Mouse (Mus musculus): ENCODE measurements at regions not wholly inside any gene's neighbourhood (a gene's known extent, or its start where the extent isn't known, plus 50 kb on each side); places are given as distances from the start of the nearest gene placed in this dataset.
A peak's percentile ranks its signal among the peaks of the same experiment; 100 is the strongest.

DNA sequence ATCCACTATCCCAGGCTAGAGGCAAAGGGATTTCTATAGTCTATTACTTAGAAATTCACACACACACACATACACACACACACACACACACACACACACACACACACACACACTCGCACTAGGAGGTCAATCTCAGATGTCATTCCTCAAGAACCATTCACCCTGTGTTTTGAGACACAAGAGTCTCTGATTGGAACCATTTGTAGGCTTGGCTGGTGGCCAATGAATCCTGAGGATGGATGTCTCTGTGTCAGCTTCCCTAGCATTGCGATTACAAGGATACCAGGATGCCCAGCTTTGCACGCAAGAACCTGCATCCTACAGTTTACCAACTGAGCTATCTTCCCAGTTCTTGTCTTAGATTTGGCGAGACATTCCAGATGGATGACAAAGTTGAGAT is 186.5 kb downstream of the Lmo4 start:
- 75% methylated on average over 4 of the region's 4 CpGs for WGBS
- no peaks in the 10 kb centered on the region for H3K36me3 ChIP-seq (replicated peaks; ENCODE audit: control insufficient read depth, insufficient read depth, low read depth, low read length)
- H3K9ac ChIP-seq (replicated peaks; ENCODE audit: low read length), result no peak overlapping the region
- H3K27me3 ChIP-seq (ENCODE audit: control insufficient read depth, insufficient read depth, low read length), result no peaks in the 10 kb centered on the region
- no peak overlapping the region for H3K27ac ChIP-seq (replicated peaks; ENCODE audit: low read depth, low read length)
- H3K4me1 ChIP-seq (ENCODE audit: control insufficient read depth, insufficient read depth, low read length), result no peaks in the 10 kb centered on the region
- no peak for ATAC-seq (replicated peaks; ENCODE audit: insufficient number of reproducible peaks, low FRiP score, low TSS enrichment, low read depth)
- no peak overlapping the region for H3K4me2 ChIP-seq (ENCODE audit: low read depth, low read length)
- H3K9me3 ChIP-seq (replicated peaks; ENCODE audit: control insufficient read depth, low read length), result no peaks in the 10 kb centered on the region
- peak; percentile 61 for DNase-seq (ENCODE audit: low spot score)
- no peak overlapping the region for H3K4me3 ChIP-seq (ENCODE audit: low read depth, low read length)

GRCm38 (mm10) chr3:144015236-144015635 is 189.8 kb downstream of the Lmo4 start:
- H3K9ac ChIP-seq (replicated peaks; ENCODE audit: low read length), result no peak overlapping the region
- H3K4me1 ChIP-seq (ENCODE audit: control insufficient read depth, insufficient read depth, low read length), result 0 out of 2 replicates have a peak, but pooled peaks cover 2% of the 10 kb centered on the region
- DNase-seq (ENCODE audit: low spot score) (no peak), ATAC-seq (replicated peaks; ENCODE audit: insufficient number of reproducible peaks, low FRiP score, low TSS enrichment, low read depth) (no peak)
- no peak overlapping the region for H3K4me3 ChIP-seq (ENCODE audit: low read depth, low read length)
- no peaks in the 10 kb centered on the region for H3K27me3 ChIP-seq (ENCODE audit: control insufficient read depth, insufficient read depth, low read length)
- H3K4me2 ChIP-seq (ENCODE audit: low read depth, low read length), result no peak overlapping the region
- H3K9me3 ChIP-seq (replicated peaks; ENCODE audit: control insufficient read depth, low read length), result no peaks in the 10 kb centered on the region
- H3K36me3 ChIP-seq (replicated peaks; ENCODE audit: control insufficient read depth, insufficient read depth, low read depth, low read length), result no peaks in the 10 kb centered on the region
- 84% methylated on average over 3 of the region's 3 CpGs for WGBS
- no peak overlapping the region for H3K27ac ChIP-seq (replicated peaks; ENCODE audit: low read depth, low read length)

GRCm38 (mm10) chr3:144013481-144014125 is 191.4 kb downstream of the Lmo4 start:
- Histone ChIP-seq H3K4me3 (ENCODE audit: low read depth, low read length) (no peak overlapping the region), H3K4me2 (ENCODE audit: low read depth, low read length) (no peak overlapping the region), H3K36me3 (replicated peaks; ENCODE audit: control insufficient read depth, insufficient read depth, low read depth, low read length) (no peaks in the 10 kb centered on the region), H3K9ac (replicated peaks; ENCODE audit: low read length) (no peak overlapping the region), H3K27me3 (ENCODE audit: control insufficient read depth, insufficient read depth, low read length) (no peaks in the 10 kb centered on the region), H3K9me3 (replicated peaks; ENCODE audit: control insufficient read depth, low read length) (no peaks in the 10 kb centered on the region), H3K4me1 (ENCODE audit: control insufficient read depth, insufficient read depth, low read length) (0 out of 2 replicates have a peak, but pooled peaks cover 2% of the 10 kb centered on the region), H3K27ac (replicated peaks; ENCODE audit: low read depth, low read length) (no peak overlapping the region)
- 55% methylated on average over 8 of the region's 8 CpGs for WGBS
- DNase-seq (ENCODE audit: low spot score), result no peak
- no peak for ATAC-seq (replicated peaks; ENCODE audit: insufficient number of reproducible peaks, low FRiP score, low TSS enrichment, low read depth)

- Histone ChIP-seq H3K27ac (replicated peaks; ENCODE audit: low read depth, low read length) (no peak overlapping the region), H3K27me3 (ENCODE audit: control insufficient read depth, insufficient read depth, low read length) (no peaks in the 10 kb centered on the region)
- no peak for ATAC-seq (replicated peaks; ENCODE audit: insufficient number of reproducible peaks, low FRiP score, low TSS enrichment, low read depth)
Observed at GRCm38 (mm10) chr3:144012820-144013219, 192.2 kb downstream of the Lmo4 start.

GRCm38 (mm10) chr3:144012173-144012572 is 192.8 kb downstream of the Lmo4 start:
- H3K4me1 ChIP-seq (ENCODE audit: control insufficient read depth, insufficient read depth, low read length), result 0 out of 2 replicates have a peak, but pooled peaks cover 2% of the 10 kb centered on the region
- H3K27me3 ChIP-seq (ENCODE audit: control insufficient read depth, insufficient read depth, low read length), result no peaks in the 10 kb centered on the region
- H3K36me3 ChIP-seq (replicated peaks; ENCODE audit: control insufficient read depth, insufficient read depth, low read depth, low read length), result no peaks in the 10 kb centered on the region
- H3K4me3 ChIP-seq (ENCODE audit: low read depth, low read length), result no peak overlapping the region
- no peak for ATAC-seq (replicated peaks; ENCODE audit: insufficient number of reproducible peaks, low FRiP score, low TSS enrichment, low read depth)
- no peak overlapping the region for H3K9ac ChIP-seq (replicated peaks; ENCODE audit: low read length)
- H3K9me3 ChIP-seq (replicated peaks; ENCODE audit: control insufficient read depth, low read length), result no peaks in the 10 kb centered on the region
- WGBS, result 62% methylated on average over 3 of the region's 3 CpGs
- H3K27ac ChIP-seq (replicated peaks; ENCODE audit: low read depth, low read length), result no peak overlapping the region
- H3K4me2 ChIP-seq (ENCODE audit: low read depth, low read length), result no peak overlapping the region
- DNase-seq (ENCODE audit: low spot score), result no peak

More at GRCm38 (mm10) chr3:144012820-144013219, 192.2 kb downstream of the Lmo4 start:
- no peak for DNase-seq (ENCODE audit: low spot score)
- H3K36me3 ChIP-seq (replicated peaks; ENCODE audit: control insufficient read depth, insufficient read depth, low read depth, low read length), result no peaks in the 10 kb centered on the region
- H3K4me2 ChIP-seq (ENCODE audit: low read depth, low read length), result no peak overlapping the region
- no peaks in the 10 kb centered on the region for H3K9me3 ChIP-seq (replicated peaks; ENCODE audit: control insufficient read depth, low read length)
- 0 out of 2 replicates have a peak, but pooled peaks cover 2% of the 10 kb centered on the region for H3K4me1 ChIP-seq (ENCODE audit: control insufficient read depth, insufficient read depth, low read length)
- H3K9ac ChIP-seq (replicated peaks; ENCODE audit: low read length), result no peak overlapping the region
- WGBS, result 48% methylated on average over 6 of the region's 6 CpGs
- H3K4me3 ChIP-seq (ENCODE audit: low read depth, low read length), result no peak overlapping the region

DNA sequence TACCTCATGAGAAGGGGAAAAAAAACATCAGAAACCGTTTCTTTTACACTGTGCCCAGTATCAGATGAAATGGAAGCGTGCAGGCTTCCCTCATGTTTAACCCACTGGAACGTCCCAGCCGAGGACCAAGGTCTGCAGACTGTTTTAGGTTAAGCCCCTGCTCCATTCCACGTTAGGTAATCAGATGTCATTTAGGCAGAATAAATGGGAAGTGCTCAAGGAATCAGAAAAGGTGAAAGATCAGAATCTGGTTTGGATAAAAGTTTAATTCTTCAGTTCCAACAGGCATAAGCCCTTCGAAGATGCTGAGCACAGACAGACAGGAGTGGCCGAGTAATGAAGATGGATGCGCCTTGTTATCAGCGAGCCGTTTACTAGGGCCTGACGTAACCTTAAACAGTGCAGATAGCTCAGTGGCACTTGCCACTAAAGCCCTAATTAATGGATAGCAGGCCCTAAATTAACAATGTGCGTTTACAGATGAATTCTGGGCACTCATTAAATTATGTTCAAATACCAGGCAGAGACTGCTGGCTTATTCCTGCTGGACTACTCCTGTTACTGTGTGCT is 193.5 kb downstream of the Lmo4 start:
- 33% methylated on average over 12 of the region's 12 CpGs for WGBS
- no peak overlapping the region for H3K4me2 ChIP-seq (ENCODE audit: low read depth, low read length)
- H3K4me3 ChIP-seq (ENCODE audit: low read depth, low read length), result no peak overlapping the region
- no peaks in the 10 kb centered on the region for H3K27me3 ChIP-seq (ENCODE audit: control insufficient read depth, insufficient read depth, low read length)
- no peaks in the 10 kb centered on the region for H3K9me3 ChIP-seq (replicated peaks; ENCODE audit: control insufficient read depth, low read length)
- H3K27ac ChIP-seq (replicated peaks; ENCODE audit: low read depth, low read length), result no peak overlapping the region
- no peak overlapping the region for H3K9ac ChIP-seq (replicated peaks; ENCODE audit: low read length)
- ATAC-seq (replicated peaks; ENCODE audit: insufficient number of reproducible peaks, low FRiP score, low TSS enrichment, low read depth) (0 out of 2 replicates have a peak, but pooled peaks have one; percentile 54), DNase-seq (ENCODE audit: low spot score) (peak; percentile 75)
- H3K36me3 ChIP-seq (replicated peaks; ENCODE audit: control insufficient read depth, insufficient read depth, low read depth, low read length), result no peaks in the 10 kb centered on the region
- 0 out of 2 replicates have a peak, but pooled peaks cover 2% of the 10 kb centered on the region for H3K4me1 ChIP-seq (ENCODE audit: control insufficient read depth, insufficient read depth, low read length)

- no peaks in the 10 kb centered on the region for H3K27me3 ChIP-seq (ENCODE audit: control insufficient read depth, insufficient read depth, low read length)
- ATAC-seq (replicated peaks; ENCODE audit: insufficient number of reproducible peaks, low FRiP score, low TSS enrichment, low read depth), result no peak
- 0 out of 2 replicates have a peak, but pooled peaks cover 2% of the 10 kb centered on the region for H3K4me1 ChIP-seq (ENCODE audit: control insufficient read depth, insufficient read depth, low read length)
- no peak for DNase-seq (ENCODE audit: low spot score)
- 0 out of 2 replicates have a peak overlapping the region, but pooled peaks have one; percentile 10 for H3K27ac ChIP-seq (replicated peaks; ENCODE audit: low read depth, low read length)
- H3K4me2 ChIP-seq (ENCODE audit: low read depth, low read length), result no peak overlapping the region; the same call in 1 of the 2 replicates
- WGBS, result 21% methylated on average over 6 of the region's 6 CpGs
- H3K9me3 ChIP-seq (replicated peaks; ENCODE audit: control insufficient read depth, low read length), result no peaks in the 10 kb centered on the region
- H3K9ac ChIP-seq (replicated peaks; ENCODE audit: low read length), result no peak overlapping the region
- no peak overlapping the region for H3K4me3 ChIP-seq (ENCODE audit: low read depth, low read length)
- H3K36me3 ChIP-seq (replicated peaks; ENCODE audit: control insufficient read depth, insufficient read depth, low read depth, low read length), result no peaks in the 10 kb centered on the region
Observed at GRCm38 (mm10) chr3:144010558-144010957, 194.5 kb downstream of the Lmo4 start.

DNA sequence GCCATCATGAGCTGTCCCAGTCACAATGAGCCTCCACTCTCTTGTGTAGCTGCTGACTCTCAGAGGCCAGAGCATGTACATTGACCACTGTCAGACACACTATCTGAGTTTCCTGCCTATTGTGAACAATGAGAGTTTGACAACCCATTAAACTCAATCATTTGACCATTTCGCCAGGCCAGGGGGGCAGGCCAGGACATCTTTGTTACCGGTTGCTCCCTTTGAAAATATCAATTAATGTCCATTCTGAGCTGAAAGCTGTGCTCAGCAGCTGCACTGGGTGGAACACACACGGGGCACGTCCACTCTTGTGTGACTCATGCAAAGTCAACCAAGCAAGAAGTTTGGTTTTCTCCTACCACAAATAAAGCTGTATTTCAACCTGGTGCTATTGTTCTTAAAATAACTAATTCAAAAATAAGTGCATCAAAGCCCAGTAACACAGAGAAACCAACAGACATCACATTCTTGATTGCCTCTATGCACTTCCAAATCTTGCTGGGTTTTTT is 197.9 kb downstream of the Lmo4 start:
- Histone ChIP-seq H3K27me3 (ENCODE audit: control insufficient read depth, insufficient read depth, low read length) (no peaks in the 10 kb centered on the region), H3K9ac (replicated peaks; ENCODE audit: low read length) (no peak overlapping the region), H3K27ac (replicated peaks; ENCODE audit: low read depth, low read length) (no peak overlapping the region), H3K4me1 (ENCODE audit: control insufficient read depth, insufficient read depth, low read length) (0 out of 2 replicates have a peak, but pooled peaks cover 2% of the 10 kb centered on the region), H3K9me3 (replicated peaks; ENCODE audit: control insufficient read depth, low read length) (no peaks in the 10 kb centered on the region), H3K36me3 (replicated peaks; ENCODE audit: control insufficient read depth, insufficient read depth, low read depth, low read length) (no peaks in the 10 kb centered on the region), H3K4me2 (ENCODE audit: low read depth, low read length) (no peak overlapping the region), H3K4me3 (ENCODE audit: low read depth, low read length) (no peak overlapping the region)
- 68% methylated on average over 4 of the region's 4 CpGs for WGBS
- ATAC-seq (replicated peaks; ENCODE audit: insufficient number of reproducible peaks, low FRiP score, low TSS enrichment, low read depth) (no peak), DNase-seq (ENCODE audit: low spot score) (no peak)

Measured in embryonic facial prominence, embryonic 11.5 days (tissue).